Mouse (Mus musculus) neural tube, embryonic 15.5 days (tissue): ENCODE measurements at regions not wholly inside any gene's neighbourhood (a gene's known extent, or its start where the extent isn't known, plus 50 kb on each side); places are given as distances from the start of the nearest gene placed in this dataset.

Experiments used
- ATAC-seq: fragments of 200-750 bp; cut with Nextera tagmentation; 2 replicates; pipeline ENCODE4 v1.8.0; 2017; ENCODE audit warnings: mild to moderate bottlenecking, moderate TSS enrichment, moderate library complexity; ENCODE audit not compliant: low FRiP score
- H3K27ac ChIP-seq: fragments of 300-500 bp; sonication (generic); replicated peaks from 2 replicates; pipeline ENCODE4 v1.5.1; 2015; ENCODE audit warnings: mild to moderate bottlenecking, inconsistent platforms
- H3K27me3 ChIP-seq: fragments of 300-500 bp; sonication (generic); replicated peaks from 2 replicates; pipeline ENCODE4 v1.6.1; 2015; ENCODE audit warnings: inconsistent platforms
- H3K36me3 ChIP-seq: fragments of 300-500 bp; sonication (generic); 2 replicates; pipeline ENCODE4 v1.6.1; 2015; ENCODE audit warnings: inconsistent platforms
- H3K4me1 ChIP-seq: fragments of 300-500 bp; sonication (generic); 2 replicates; pipeline ENCODE4 v1.6.1; 2015; ENCODE audit warnings: inconsistent platforms
- H3K4me2 ChIP-seq: fragments of 300-500 bp; sonication (generic); 2 replicates; pipeline ENCODE4 v1.6.1; 2015; ENCODE audit warnings: inconsistent platforms, mild to moderate bottlenecking, moderate library complexity
- H3K4me3 ChIP-seq: fragments of 300-500 bp; sonication (generic); replicated peaks from 2 replicates; pipeline ENCODE4 v1.5.1; 2015; ENCODE audit warnings: mild to moderate bottlenecking, inconsistent platforms
- H3K9ac ChIP-seq: fragments of 300-500 bp; sonication (generic); replicated peaks from 2 replicates; pipeline ENCODE4 v1.6.1; 2015; ENCODE audit warnings: mild to moderate bottlenecking, inconsistent platforms
- H3K9me3 ChIP-seq: fragments of 300-500 bp; sonication (generic); replicated peaks from 2 replicates; pipeline ENCODE4 v1.6.1; 2016; ENCODE audit warnings: inconsistent platforms
- WGBS: fragments of 180-500 bp; shearing (Covaris S2); methylation state at CpG from one replicate; pipeline ENCODE4 v1.1.7; 2015; ENCODE audit warnings: mixed read lengths; 5-methylcytosine and 5-hydroxymethylcytosine counted together

DNA sequence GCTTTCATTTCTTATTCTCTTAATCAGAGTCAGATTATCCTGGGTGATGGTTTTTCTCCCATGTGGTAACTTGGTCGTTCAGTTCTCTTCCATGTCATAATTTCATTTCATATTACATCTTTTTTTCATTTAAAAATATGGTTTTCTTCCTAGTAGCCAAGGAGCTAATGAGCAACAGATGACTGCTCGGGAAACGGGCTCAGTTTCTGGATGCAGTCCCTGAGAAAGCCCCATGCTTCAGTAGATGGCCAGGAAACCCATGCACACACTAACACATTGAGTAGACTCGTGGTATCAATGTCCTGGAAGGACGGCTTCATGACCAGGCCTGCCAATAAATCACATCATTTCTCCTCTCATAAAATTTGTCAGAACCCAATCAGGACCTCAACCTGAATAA, 369.3 kb downstream of the Gpam start:
- 83% methylated on average over 5 of the region's 5 CpGs for WGBS
- ATAC-seq: no peak
- Histone ChIP-seq H3K9me3 (no peaks in the 10 kb centered on the region), H3K27ac (no peak overlapping the region), H3K9ac (no peak overlapping the region), H3K4me1 (no peaks in the 10 kb centered on the region), H3K4me2 (no peak overlapping the region), H3K27me3 (no peaks in the 10 kb centered on the region), H3K4me3 (no peak overlapping the region), H3K36me3 (no peaks in the 10 kb centered on the region)

DNA sequence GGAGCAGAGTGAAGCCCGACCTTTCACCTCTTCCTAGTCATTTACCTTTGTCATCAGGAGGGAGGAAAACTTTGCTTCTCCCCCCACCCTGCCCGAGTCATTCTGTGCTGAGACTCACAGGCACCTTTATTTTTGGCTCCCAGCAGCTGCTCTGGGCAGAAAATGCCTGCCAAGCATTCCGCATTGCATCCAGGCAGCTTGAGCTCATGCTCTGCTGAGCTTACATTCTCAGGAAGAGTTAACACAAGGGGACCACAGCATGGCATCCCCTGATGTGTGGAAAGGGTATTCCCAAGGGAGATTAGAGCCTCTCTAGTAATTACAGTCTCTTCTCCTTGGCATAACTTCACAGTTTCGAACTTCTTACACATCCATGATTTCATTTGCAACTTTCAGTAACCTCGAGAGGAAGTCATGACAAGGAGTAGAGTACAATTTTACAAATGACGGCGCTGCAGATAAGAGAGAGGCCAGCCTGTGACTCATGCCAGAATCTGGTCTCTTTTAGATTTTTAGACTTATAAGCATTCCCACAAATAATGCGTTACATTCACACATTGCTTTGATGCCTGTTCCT, 370.3 kb downstream of the Gpam start:
- no peak overlapping the region for H3K4me2 ChIP-seq
- no peaks in the 10 kb centered on the region for H3K4me1 ChIP-seq
- no peak overlapping the region for H3K4me3 ChIP-seq
- no peak overlapping the region for H3K27ac ChIP-seq
- no peaks in the 10 kb centered on the region for H3K36me3 ChIP-seq
- H3K9me3 ChIP-seq: no peaks in the 10 kb centered on the region
- no peak overlapping the region for H3K9ac ChIP-seq
- H3K27me3 ChIP-seq: no peaks in the 10 kb centered on the region
- no peak for ATAC-seq
- 74% methylated on average over 8 of the region's 8 CpGs for WGBS

DNA sequence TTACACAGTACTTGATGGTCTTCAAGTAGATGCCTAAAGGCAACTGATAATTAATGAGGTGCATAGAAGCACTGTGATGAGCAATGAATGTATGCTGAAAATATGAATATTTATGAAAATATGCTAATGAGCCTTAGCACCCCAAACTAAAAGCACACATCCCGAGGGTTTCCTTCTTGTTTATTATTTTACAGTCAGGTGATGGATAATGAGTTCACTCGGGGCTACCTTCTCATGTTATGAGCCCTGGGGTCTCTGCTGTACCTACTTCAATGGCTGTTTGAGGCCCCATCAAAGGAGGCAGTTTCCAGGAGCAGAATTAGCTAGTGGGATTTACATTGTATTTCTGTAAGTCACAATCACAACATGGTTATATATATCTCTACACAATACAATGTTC, 371.6 kb downstream of the Gpam start:
- no peak overlapping the region for H3K4me2 ChIP-seq
- ATAC-seq: no peak
- 62% methylated on average over 2 of the region's 2 CpGs for WGBS

DNA sequence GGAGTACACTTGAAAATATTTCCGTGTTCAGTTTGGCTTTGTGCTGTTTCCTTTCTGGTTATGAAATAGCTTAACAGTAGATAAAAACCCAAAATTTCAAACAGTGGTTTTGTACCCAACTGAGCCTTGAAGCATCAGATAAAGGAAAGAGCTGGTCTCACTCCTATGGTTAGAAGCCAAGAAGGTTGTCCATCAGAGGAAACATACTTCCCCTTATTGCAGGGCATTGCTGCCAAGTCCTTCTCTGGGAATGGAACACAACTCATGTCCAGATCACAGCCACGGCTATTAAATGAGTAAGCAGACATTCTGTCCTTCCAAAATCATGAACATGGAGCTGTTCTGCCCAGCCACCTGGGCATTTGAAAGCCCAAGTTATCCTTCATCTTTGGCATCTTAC, 393.1 kb downstream of the Gpam start:
- Histone ChIP-seq H3K27me3 (no peaks in the 10 kb centered on the region), H3K4me3 (no peak overlapping the region), H3K4me2 (no peak overlapping the region), H3K27ac (no peak overlapping the region), H3K36me3 (no peaks in the 10 kb centered on the region), H3K9me3 (no peaks in the 10 kb centered on the region), H3K4me1 (no peaks in the 10 kb centered on the region), H3K9ac (no peak overlapping the region)
- 87% methylated on average over 2 of the region's 2 CpGs for WGBS
- no peak for ATAC-seq

More for the DNA sequence above, 371.6 kb downstream of the Gpam start:
- Histone ChIP-seq H3K36me3 (no peaks in the 10 kb centered on the region), H3K27ac (no peak overlapping the region), H3K4me1 (no peaks in the 10 kb centered on the region), H3K9ac (no peak overlapping the region), H3K4me3 (no peak overlapping the region), H3K27me3 (no peaks in the 10 kb centered on the region), H3K9me3 (no peaks in the 10 kb centered on the region)

- Histone ChIP-seq H3K9me3 (no peaks in the 10 kb centered on the region), H3K4me2 (no peak overlapping the region), H3K4me1 (no peaks in the 10 kb centered on the region), H3K27me3 (no peaks in the 10 kb centered on the region), H3K36me3 (no peaks in the 10 kb centered on the region), H3K9ac (no peak overlapping the region), H3K4me3 (no peak overlapping the region), H3K27ac (no peak overlapping the region)
- no peak for ATAC-seq
- 55% methylated on average over 8 of the region's 8 CpGs for WGBS
These were observed 395.3 kb downstream of the Gpam start for GRCm38 (mm10) chr19:54731749-54732148.

GRCm38 (mm10) chr19:54731315-54731714, 395.7 kb downstream of the Gpam start:
- H3K36me3 ChIP-seq: no peaks in the 10 kb centered on the region
- H3K27ac ChIP-seq: no peak overlapping the region
- WGBS: 91% methylated on average over 2 of the region's 2 CpGs
- H3K9me3 ChIP-seq: no peaks in the 10 kb centered on the region
- no peak overlapping the region for H3K4me3 ChIP-seq
- no peaks in the 10 kb centered on the region for H3K27me3 ChIP-seq
- H3K9ac ChIP-seq: no peak overlapping the region
- no peak overlapping the region for H3K4me2 ChIP-seq
- no peaks in the 10 kb centered on the region for H3K4me1 ChIP-seq
- no peak for ATAC-seq

GRCm38 (mm10) chr19:54730801-54731200, 396.2 kb downstream of the Gpam start:
- WGBS: 92% methylated on average over 2 of the region's 2 CpGs
- Histone ChIP-seq H3K4me2 (no peak overlapping the region), H3K4me1 (no peaks in the 10 kb centered on the region), H3K9ac (no peak overlapping the region), H3K27me3 (no peaks in the 10 kb centered on the region), H3K27ac (no peak overlapping the region), H3K9me3 (no peaks in the 10 kb centered on the region), H3K36me3 (no peaks in the 10 kb centered on the region), H3K4me3 (no peak overlapping the region)
- ATAC-seq: no peak

- no peaks in the 10 kb centered on the region for H3K4me1 ChIP-seq
- H3K9me3 ChIP-seq: no peaks in the 10 kb centered on the region
- no peak overlapping the region for H3K9ac ChIP-seq
- WGBS: 94% methylated on average over 2 of the region's 2 CpGs
- no peaks in the 10 kb centered on the region for H3K36me3 ChIP-seq
- no peak overlapping the region for H3K4me2 ChIP-seq
- no peak overlapping the region for H3K27ac ChIP-seq
- H3K27me3 ChIP-seq: no peaks in the 10 kb centered on the region
- H3K4me3 ChIP-seq: no peak overlapping the region
- ATAC-seq: no peak
These were observed 396.7 kb downstream of the Gpam start for GRCm38 (mm10) chr19:54730296-54730695.

DNA sequence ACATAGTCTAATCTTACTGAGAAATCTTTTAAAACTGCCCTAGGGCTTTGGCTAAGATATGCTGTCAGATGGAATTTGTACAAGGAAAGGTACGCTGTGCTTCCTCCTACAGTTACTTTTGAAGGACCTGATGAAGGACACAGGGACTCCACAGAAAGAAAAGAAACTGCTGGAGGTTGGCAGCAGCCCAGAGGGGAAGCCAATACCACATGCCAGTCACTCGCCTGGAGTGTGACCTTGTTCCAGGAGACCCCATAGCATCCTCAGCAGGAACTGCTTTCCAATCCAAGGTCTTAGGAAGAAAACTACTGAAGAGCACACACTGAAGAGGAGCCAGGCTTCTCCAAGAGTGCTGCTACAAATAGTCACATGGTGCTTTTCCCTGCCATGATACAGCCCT, 404.9 kb downstream of the Gpam start:
- Histone ChIP-seq H3K4me2 (no peak overlapping the region), H3K27me3 (no peaks in the 10 kb centered on the region), H3K4me3 (no peak overlapping the region), H3K4me1 (no peaks in the 10 kb centered on the region), H3K9me3 (no peaks in the 10 kb centered on the region), H3K27ac (no peak overlapping the region), H3K36me3 (no peaks in the 10 kb centered on the region), H3K9ac (no peak overlapping the region)
- WGBS: 74% methylated on average over 2 of the region's 2 CpGs
- no peak for ATAC-seq

DNA sequence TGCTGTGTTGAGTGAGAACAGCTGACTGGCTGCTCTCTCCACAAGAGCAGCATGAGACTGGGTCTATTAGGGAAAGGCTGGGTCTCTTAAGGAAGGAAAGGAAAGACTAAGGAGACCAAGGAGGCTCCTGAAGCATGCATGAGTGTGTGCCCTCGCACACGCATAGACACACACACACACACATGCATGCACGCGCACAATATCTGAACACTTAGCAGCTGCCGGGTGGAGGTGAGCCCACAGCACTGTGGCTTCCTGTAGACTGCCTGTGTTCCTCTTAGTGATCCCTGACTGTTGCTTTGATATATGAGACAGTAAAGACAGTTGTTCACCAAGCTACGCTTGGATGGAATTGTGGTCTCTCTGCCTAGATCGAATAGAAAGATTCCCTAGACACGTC, 429.6 kb downstream of the Gpam start:
- H3K4me1 ChIP-seq: no peaks in the 10 kb centered on the region
- 89% methylated on average over 8 of the region's 8 CpGs for WGBS
- no peaks in the 10 kb centered on the region for H3K9me3 ChIP-seq
- H3K27me3 ChIP-seq: no peaks in the 10 kb centered on the region
- no peak for ATAC-seq
- H3K4me3 ChIP-seq: no peak overlapping the region
- no peak overlapping the region for H3K9ac ChIP-seq
- no peak overlapping the region for H3K4me2 ChIP-seq
- H3K27ac ChIP-seq: no peak overlapping the region
- no peaks in the 10 kb centered on the region for H3K36me3 ChIP-seq

- Histone ChIP-seq H3K4me3 (no peak overlapping the region), H3K4me2 (no peak overlapping the region), H3K9ac (no peak overlapping the region), H3K4me1 (no peaks in the 10 kb centered on the region), H3K36me3 (no peaks in the 10 kb centered on the region), H3K9me3 (no peaks in the 10 kb centered on the region), H3K27me3 (no peaks in the 10 kb centered on the region), H3K27ac (no peak overlapping the region)
- ATAC-seq: no peak
- 94% methylated on average over 3 of the region's 3 CpGs for WGBS
These were observed 433.3 kb downstream of the Gpam start for GRCm38 (mm10) chr19:54693714-54694113.

GRCm38 (mm10) chr19:54693094-54693493, 433.9 kb downstream of the Gpam start:
- H3K36me3 ChIP-seq: no peaks in the 10 kb centered on the region
- H3K9ac ChIP-seq: no peak overlapping the region
- no peaks in the 10 kb centered on the region for H3K4me1 ChIP-seq
- no peaks in the 10 kb centered on the region for H3K27me3 ChIP-seq
- H3K9me3 ChIP-seq: no peaks in the 10 kb centered on the region
- no peak overlapping the region for H3K4me3 ChIP-seq
- H3K4me2 ChIP-seq: no peak overlapping the region
- H3K27ac ChIP-seq: no peak overlapping the region
- no peak for ATAC-seq
- WGBS: 97% methylated on average over 1 of the region's 1 CpGs

- no peak overlapping the region for H3K9ac ChIP-seq
- no peak overlapping the region for H3K4me2 ChIP-seq
- no peaks in the 10 kb centered on the region for H3K4me1 ChIP-seq
- 85% methylated on average over 1 of the region's 1 CpGs for whole genome bisulfite sequencing
- no peaks in the 10 kb centered on the region for H3K36me3 ChIP-seq
- H3K27ac ChIP-seq: no peak overlapping the region
- H3K9me3 ChIP-seq: no peaks in the 10 kb centered on the region
- H3K27me3 ChIP-seq: no peaks in the 10 kb centered on the region
- H3K4me3 ChIP-seq: no peak overlapping the region
- ATAC-seq: no peak
These were observed 435.2 kb downstream of the Gpam start for GRCm38 (mm10) chr19:54691861-54692260.
